Comparison of ENCODE assay signal across 28 mouse cellular contexts in genomic region chr1:126642751-126643150, GRCm38 (mm10).
"Had no signal": no experiment of that assay in that cellular context is flagged by ENCODE, and none has a peak within 500 bp of the region (broad histone marks: within the 10 kb centered on the region; RNA-seq: fewer than 3 reads in every experiment).

No protein-coding gene starts in this region.

- H3K4me2 ChIP-seq: limb, embryonic 12.5 days; limb, embryonic 13.5 days; limb, embryonic 15.5 days; liver, embryonic 11.5 days; liver, embryonic 12.5 days; liver, embryonic 13.5 days; liver, embryonic 15.5 days; lung, embryonic 14.5 days; lung, embryonic 15.5 days; midbrain, embryonic 12.5 days; neural tube, embryonic 12.5 days; neural tube, embryonic 13.5 days had no signal

- H3K27ac ChIP-seq: left cerebral cortex, adult 2 months; limb, embryonic 10.5 days; limb, embryonic 12.5 days; limb, embryonic 13.5 days; limb, embryonic 15.5 days; liver, embryonic 12.5 days; liver, embryonic 13.5 days; liver, embryonic 14.5 days; liver, embryonic 15.5 days; lung, embryonic 15.5 days; macrophage; midbrain, embryonic 12.5 days; neural tube, embryonic 12.5 days; neural tube, embryonic 13.5 days had no signal

- DNase-seq: left cerebral cortex, postnatal 4 days; liver; liver, embryonic 13.5 days; liver, postnatal 0 days; lung, adult 18-20 months; lung, adult 2 months; lung, embryonic 14.5 days; lung, postnatal 10 days; lung, postnatal 14 days; lung, postnatal 36 days; lung, postnatal 4 days had no signal

- H3K27me3 ChIP-seq: limb, embryonic 12.5 days; limb, embryonic 13.5 days; limb, embryonic 15.5 days; liver, embryonic 12.5 days; liver, embryonic 13.5 days; liver, embryonic 15.5 days; lung, embryonic 15.5 days; megakaryocyte, embryonic 14.5 days; midbrain, embryonic 12.5 days; neural tube, embryonic 12.5 days; neural tube, embryonic 13.5 days had no signal

- H3K4me1 ChIP-seq: limb, embryonic 10.5 days; limb, embryonic 12.5 days; limb, embryonic 13.5 days; limb, embryonic 15.5 days; liver, embryonic 12.5 days; liver, embryonic 13.5 days; liver, embryonic 15.5 days; megakaryocyte, embryonic 14.5 days; midbrain, embryonic 12.5 days; neural tube, embryonic 12.5 days; neural tube, embryonic 13.5 days had no signal

- H3K4me3 ChIP-seq: left cerebral cortex, adult 2 months; limb, embryonic 10.5 days; limb, embryonic 12.5 days; limb, embryonic 13.5 days; limb, embryonic 15.5 days; liver, embryonic 12.5 days; liver, embryonic 13.5 days; liver, embryonic 15.5 days; lung, embryonic 15.5 days; megakaryocyte, embryonic 14.5 days; midbrain, embryonic 12.5 days; myocyte; neural tube, embryonic 12.5 days; neural tube, embryonic 13.5 days had no signal

- H3K9ac ChIP-seq: limb, embryonic 12.5 days; limb, embryonic 13.5 days; limb, embryonic 15.5 days; liver, embryonic 12.5 days; liver, embryonic 13.5 days; liver, embryonic 14.5 days; liver, embryonic 15.5 days; liver, postnatal 0 days; lung, embryonic 14.5 days; lung, embryonic 15.5 days; midbrain, embryonic 12.5 days; neural tube, embryonic 12.5 days; neural tube, embryonic 13.5 days had no signal

- H3K36me3 ChIP-seq: limb, embryonic 10.5 days; limb, embryonic 12.5 days; limb, embryonic 13.5 days; limb, embryonic 15.5 days; liver, embryonic 12.5 days; liver, embryonic 13.5 days; liver, embryonic 15.5 days; lung, embryonic 15.5 days; midbrain, embryonic 12.5 days; neural tube, embryonic 12.5 days; neural tube, embryonic 13.5 days had no signal

- ATAC-seq: liver, embryonic 12.5 days; liver, postnatal 0 days; lung, postnatal 0 days had no signal

- H3K9me3 ChIP-seq: limb, embryonic 10.5 days; limb, embryonic 12.5 days; limb, embryonic 13.5 days; limb, embryonic 15.5 days; liver, embryonic 12.5 days; liver, embryonic 13.5 days; liver, embryonic 15.5 days; lung, embryonic 15.5 days; midbrain, embryonic 12.5 days; neural tube, embryonic 12.5 days; neural tube, embryonic 13.5 days had no signal
